Comparison of ENCODE assay signal across 8 mouse cellular contexts in the genomic region with DNA sequence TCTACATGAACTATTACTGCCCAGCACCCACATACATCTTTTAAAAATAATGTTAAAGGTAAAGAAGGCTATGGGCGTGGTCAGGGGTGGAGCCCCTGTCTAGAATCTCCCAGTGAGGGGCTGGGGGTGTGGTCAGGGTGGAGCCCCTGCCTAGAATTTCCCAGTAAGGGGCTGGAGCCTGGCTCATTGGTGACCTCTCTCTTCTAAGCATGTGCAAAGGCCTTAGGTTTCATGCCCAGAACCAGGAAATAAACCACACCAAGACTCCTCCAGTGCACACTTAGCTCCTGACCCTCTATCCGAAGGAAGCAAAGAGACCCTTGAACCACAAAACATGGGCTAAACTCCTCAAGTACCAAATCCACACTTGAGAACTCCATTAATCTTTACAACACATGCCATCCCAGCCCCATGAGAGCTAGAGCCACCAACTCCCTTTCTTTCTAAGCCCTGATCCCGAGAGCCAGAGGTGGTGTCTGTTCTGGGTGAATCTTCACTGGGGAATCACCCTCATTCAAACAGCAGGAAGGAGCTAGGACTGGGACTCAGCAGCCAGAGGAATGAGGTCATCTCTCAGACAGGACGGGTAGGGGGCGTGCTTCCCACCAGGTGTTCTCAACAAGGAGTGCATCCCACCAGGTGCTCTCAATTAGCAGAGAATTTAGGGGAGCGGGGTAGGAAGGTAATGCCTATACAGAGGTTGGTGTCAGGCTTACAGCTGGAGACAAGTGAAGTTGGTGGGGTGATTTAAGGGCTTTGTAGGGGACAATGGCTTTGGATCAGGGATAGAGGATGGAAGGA. TPM values are rescaled to one million over a fixed set of nuclear protein-coding genes. Genes with fewer than 3 reads are reported as not detected.
A peak's percentile ranks its signal among the peaks of the same experiment; 100 is the strongest.
DNase-seq lines count a peak whose midpoint lies in the region; ATAC-seq and TF ChIP-seq lines count a peak whose summit lies in the region.

No protein-coding gene starts in this region.

- no peak for TF ChIP-seq POLR2A in lung, adult 2 months (IDR thresholded peaks at IDR 0.05; ENCODE audit: borderline replicate concordance, extremely low read depth, low read depth, low read length)
- TF ChIP-seq POLR2A in bone marrow macrophage, adult 2 months (IDR thresholded peaks at IDR 0.05; ENCODE audit: borderline replicate concordance, low read depth, low read length), result no peak

- H3K9ac ChIP-seq in lung, embryonic 14.5 days, result peak overlapping the region; percentile 95
- peak overlapping the region; percentile 79 for H3K9ac ChIP-seq in hindbrain, embryonic 15.5 days
- H3K9ac ChIP-seq in midbrain, postnatal 0 days (replicated peaks; ENCODE audit: low read length, poor library complexity, severe bottlenecking), result peak overlapping the region; percentile 89

- no peak for TF ChIP-seq CTCF in lung, embryonic 14.5 days (IDR thresholded peaks at IDR 0.05; ENCODE audit: low read depth)
- no peak for TF ChIP-seq CTCF in lung, adult 2 months (IDR thresholded peaks at IDR 0.05; ENCODE audit: insufficient read depth, low read length)
- TF ChIP-seq CTCF in bone marrow macrophage, adult 2 months (IDR thresholded peaks at IDR 0.05; ENCODE audit: low read depth, low read length), result no peak
- TF ChIP-seq CTCF in midbrain, postnatal 0 days (IDR thresholded peaks at IDR 0.05), result peak; percentile 21

- peaks cover 48% of the 10 kb centered on the region for H3K36me3 ChIP-seq in lung, embryonic 14.5 days (ENCODE audit: insufficient read depth)
- H3K36me3 ChIP-seq in hindbrain, embryonic 15.5 days, result peaks cover 13% of the 10 kb centered on the region
- H3K36me3 ChIP-seq in midbrain, postnatal 0 days (ENCODE audit: insufficient read depth, low read length), result peaks cover 11% of the 10 kb centered on the region

- no peak for ATAC-seq in lung, embryonic 14.5 days (ENCODE audit: insufficient read depth)
- ATAC-seq in hindbrain, embryonic 15.5 days (ENCODE audit: low FRiP score, low read depth), result no peak
- no peak for ATAC-seq in midbrain, postnatal 0 days (ENCODE audit: low FRiP score)

- H3K4me1 ChIP-seq in lung, embryonic 14.5 days (ENCODE audit: insufficient read depth), result peaks cover 9% of the 10 kb centered on the region
- H3K4me1 ChIP-seq in lung, adult 2 months (ENCODE audit: control insufficient read depth, insufficient read depth, low read length), result peaks cover 6% of the 10 kb centered on the region; the same call in 1 of the 2 replicates
- peaks cover 17% of the 10 kb centered on the region for H3K4me1 ChIP-seq in bone marrow macrophage, adult 2 months (ENCODE audit: control insufficient read depth, insufficient read depth, low read length)
- peaks cover 30% of the 10 kb centered on the region for H3K4me1 ChIP-seq in hindbrain, embryonic 15.5 days (replicated peaks)
- H3K4me1 ChIP-seq in midbrain, postnatal 0 days (ENCODE audit: insufficient read depth, low read length), result peaks cover 12% of the 10 kb centered on the region

- 30% methylated on average over 6 of the region's 6 CpGs for WGBS in lung, embryonic 14.5 days
- WGBS in lung, adult 2 months, result 35% methylated on average over 6 of the region's 6 CpGs
- WGBS in hindbrain, embryonic 15.5 days, result 42% methylated on average over 6 of the region's 6 CpGs
- WGBS in midbrain, postnatal 0 days, result 41% methylated on average over 6 of the region's 6 CpGs

- no peaks in the 10 kb centered on the region for H3K27me3 ChIP-seq in lung, embryonic 14.5 days (ENCODE audit: insufficient read depth, low read length)
- no peaks in the 10 kb centered on the region for H3K27me3 ChIP-seq in hindbrain, embryonic 15.5 days
- no peaks in the 10 kb centered on the region for H3K27me3 ChIP-seq in midbrain, postnatal 0 days (ENCODE audit: insufficient read depth, low read length)

- peak overlapping the region; percentile 89 for H3K4me3 ChIP-seq in lung, embryonic 14.5 days (ENCODE audit: low read depth, low read length)
- H3K4me3 ChIP-seq in lung, adult 2 months (replicated peaks; ENCODE audit: extremely low read depth, low read depth, low read length), result no peak overlapping the region
- H3K4me3 ChIP-seq in bone marrow macrophage, adult 2 months (ENCODE audit: insufficient read depth, low read length), result peak overlapping the region; percentile 83
- H3K4me3 ChIP-seq in hindbrain, embryonic 15.5 days, result peak overlapping the region; percentile 70
- peak overlapping the region; percentile 79 for H3K4me3 ChIP-seq in midbrain, postnatal 0 days (ENCODE audit: low read depth, low read length)

- H3K4me2 ChIP-seq in lung, embryonic 14.5 days, result peak overlapping the region; percentile 71
- peak overlapping the region; percentile 76 for H3K4me2 ChIP-seq in hindbrain, embryonic 15.5 days
- peak overlapping the region; percentile 87 for H3K4me2 ChIP-seq in midbrain, postnatal 0 days (ENCODE audit: low read depth, low read length, poor library complexity, severe bottlenecking)

- peak; percentile 44 for DNase-seq in lung, embryonic 14.5 days
- no peak for DNase-seq in lung, adult 2 months
- DNase-seq in midbrain, postnatal 0 days (ENCODE audit: low spot score), result no peak
- DNase-seq in retina, embryonic 14.5 days (ENCODE audit: low spot score), result no peak
- no peak for DNase-seq in adrenal gland, postnatal 4 days (ENCODE audit: low spot score in 2 of 2)
- DNase-seq in layer of hippocampus, adult 9-10 months (ENCODE audit: low spot score), result no peak

- no peak overlapping the region for H3K27ac ChIP-seq in lung, embryonic 14.5 days (ENCODE audit: low read depth)
- H3K27ac ChIP-seq in bone marrow macrophage, adult 2 months (ENCODE audit: insufficient read depth, low read depth, low read length), result no peak overlapping the region
- no peak overlapping the region for H3K27ac ChIP-seq in hindbrain, embryonic 15.5 days (replicated peaks)
- peak overlapping the region; percentile 82; the same call in 1 of the 2 replicates for H3K27ac ChIP-seq in midbrain, postnatal 0 days (ENCODE audit: low read depth, low read length)

- no peaks in the 10 kb centered on the region for H3K9me3 ChIP-seq in lung, embryonic 14.5 days (ENCODE audit: low read depth, low read length)
- H3K9me3 ChIP-seq in hindbrain, embryonic 15.5 days, result no peaks in the 10 kb centered on the region
- no peaks in the 10 kb centered on the region for H3K9me3 ChIP-seq in midbrain, postnatal 0 days (ENCODE audit: low read length)

RNA-seq across cellular contexts. Expression of a gene that starts 1.6 kb away (rescaled TPM):
- 109 and 116 TPM in 2 replicates for polyA plus RNA-seq in lung, embryonic 14.5 days (2014; fragmentation: Nextera tagmentation; extraction: Ambion mirVana)
- 59.3 and 61.8 TPM in 2 replicates for polyA plus RNA-seq in lung, adult 2 months (2012; rRNA removed)
- 32.6 and 35.0 TPM in 2 replicates for polyA plus RNA-seq in bone marrow macrophage, adult 2 months (2012; ENCODE audit: insufficient read depth, insufficient read length, missing spikeins)
- polyA plus RNA-seq in hindbrain, embryonic 15.5 days (2015; fragmentation: Nextera tagmentation; extraction: Ambion mirVana), result 147 and 152 TPM in 2 replicates
- total RNA-seq in midbrain, postnatal 0 days (2014; rRNA removed), result 92.6 and 98.3 TPM in 2 replicates
- polyA plus RNA-seq in midbrain, postnatal 0 days (2015; fragmentation: Nextera tagmentation; extraction: Ambion mirVana), result 147 and 149 TPM in 2 replicates
- 10 to 100 TPM; 69.1 to 70.7 TPM for total RNA-seq in adrenal gland, postnatal 4 days (2021)

RNA-seq across cellular contexts. Expression of a gene that starts 7.5 kb away (rescaled TPM):
- polyA plus RNA-seq in lung, embryonic 14.5 days (2014; fragmentation: Nextera tagmentation; extraction: Ambion mirVana), result 57.5 and 67.0 TPM in 2 replicates
- polyA plus RNA-seq in lung, adult 2 months (2012; rRNA removed), result 79.2 and 83.4 TPM in 2 replicates
- polyA plus RNA-seq in bone marrow macrophage, adult 2 months (2012; ENCODE audit: insufficient read depth, insufficient read length, missing spikeins), result 23.1 and 29.5 TPM in 2 replicates
- 92.2 and 94.0 TPM in 2 replicates for polyA plus RNA-seq in hindbrain, embryonic 15.5 days (2015; fragmentation: Nextera tagmentation; extraction: Ambion mirVana)
- total RNA-seq in midbrain, postnatal 0 days (2014; rRNA removed), result 120 and 132 TPM in 2 replicates
- 95.8 and 115 TPM in 2 replicates for polyA plus RNA-seq in midbrain, postnatal 0 days (2015; fragmentation: Nextera tagmentation; extraction: Ambion mirVana)
- total RNA-seq in adrenal gland, postnatal 4 days (2021), result 10 to 100 TPM; 49.4 to 49.7 TPM

RNA-seq across cellular contexts. Expression of a gene that starts 7.5 kb away (rescaled TPM):
- polyA plus RNA-seq in lung, embryonic 14.5 days (2014; fragmentation: Nextera tagmentation; extraction: Ambion mirVana), result 2.8 and 3.8 TPM in 2 replicates
- polyA plus RNA-seq in lung, adult 2 months (2012; rRNA removed), result 3.7 and 6.3 TPM in 2 replicates
- 0.75 and 2.2 TPM in 2 replicates for polyA plus RNA-seq in bone marrow macrophage, adult 2 months (2012; ENCODE audit: insufficient read depth, insufficient read length, missing spikeins)
- 6.2 and 6.6 TPM in 2 replicates for polyA plus RNA-seq in hindbrain, embryonic 15.5 days (2015; fragmentation: Nextera tagmentation; extraction: Ambion mirVana)
- total RNA-seq in midbrain, postnatal 0 days (2014; rRNA removed), result 0.88 and 2.7 TPM in 2 replicates
- 5.8 and 10.2 TPM in 2 replicates for polyA plus RNA-seq in midbrain, postnatal 0 days (2015; fragmentation: Nextera tagmentation; extraction: Ambion mirVana)
- 1 to 10 TPM; 1.7 to 1.8 TPM for total RNA-seq in adrenal gland, postnatal 4 days (2021)

RNA-seq across cellular contexts. Expression of a gene that starts 11.1 kb away (rescaled TPM):
- polyA plus RNA-seq in lung, embryonic 14.5 days (2014; fragmentation: Nextera tagmentation; extraction: Ambion mirVana), result 0.65 and 0.92 TPM in 2 replicates
- 21.9 and 25.8 TPM in 2 replicates for polyA plus RNA-seq in lung, adult 2 months (2012; rRNA removed)
- not detected in 2 replicates for polyA plus RNA-seq in bone marrow macrophage, adult 2 months (2012; ENCODE audit: insufficient read depth, insufficient read length, missing spikeins)
- 1.1 TPM in 2 replicates for polyA plus RNA-seq in hindbrain, embryonic 15.5 days (2015; fragmentation: Nextera tagmentation; extraction: Ambion mirVana)
- 1.4 TPM in 1 of 2 replicates, not detected in the other for total RNA-seq in midbrain, postnatal 0 days (2014; rRNA removed)
- polyA plus RNA-seq in midbrain, postnatal 0 days (2015; fragmentation: Nextera tagmentation; extraction: Ambion mirVana), result 0.47 and 0.54 TPM in 2 replicates
- total RNA-seq in adrenal gland, postnatal 4 days (2021), result 1 to 10 TPM; 6.3 to 8.2 TPM

RNA-seq across cellular contexts. Expression of a gene that starts 12.0 kb away (rescaled TPM):
- polyA plus RNA-seq in lung, embryonic 14.5 days (2014; fragmentation: Nextera tagmentation; extraction: Ambion mirVana), result 1.3 and 1.4 TPM in 2 replicates
- polyA plus RNA-seq in lung, adult 2 months (2012; rRNA removed), result 3.6 and 5.9 TPM in 2 replicates
- not detected in 2 replicates for polyA plus RNA-seq in bone marrow macrophage, adult 2 months (2012; ENCODE audit: insufficient read depth, insufficient read length, missing spikeins)
- 2.1 and 2.7 TPM in 2 replicates for polyA plus RNA-seq in hindbrain, embryonic 15.5 days (2015; fragmentation: Nextera tagmentation; extraction: Ambion mirVana)
- 6.6 TPM in 1 of 2 replicates, not detected in the other for total RNA-seq in midbrain, postnatal 0 days (2014; rRNA removed)
- polyA plus RNA-seq in midbrain, postnatal 0 days (2015; fragmentation: Nextera tagmentation; extraction: Ambion mirVana), result 1.6 and 3.9 TPM in 2 replicates
- total RNA-seq in adrenal gland, postnatal 4 days (2021), result 1 to 10 TPM; 2.6 to 4.1 TPM
